10 mouse cellular contexts compared by ENCODE assay signal in the genomic region with DNA sequence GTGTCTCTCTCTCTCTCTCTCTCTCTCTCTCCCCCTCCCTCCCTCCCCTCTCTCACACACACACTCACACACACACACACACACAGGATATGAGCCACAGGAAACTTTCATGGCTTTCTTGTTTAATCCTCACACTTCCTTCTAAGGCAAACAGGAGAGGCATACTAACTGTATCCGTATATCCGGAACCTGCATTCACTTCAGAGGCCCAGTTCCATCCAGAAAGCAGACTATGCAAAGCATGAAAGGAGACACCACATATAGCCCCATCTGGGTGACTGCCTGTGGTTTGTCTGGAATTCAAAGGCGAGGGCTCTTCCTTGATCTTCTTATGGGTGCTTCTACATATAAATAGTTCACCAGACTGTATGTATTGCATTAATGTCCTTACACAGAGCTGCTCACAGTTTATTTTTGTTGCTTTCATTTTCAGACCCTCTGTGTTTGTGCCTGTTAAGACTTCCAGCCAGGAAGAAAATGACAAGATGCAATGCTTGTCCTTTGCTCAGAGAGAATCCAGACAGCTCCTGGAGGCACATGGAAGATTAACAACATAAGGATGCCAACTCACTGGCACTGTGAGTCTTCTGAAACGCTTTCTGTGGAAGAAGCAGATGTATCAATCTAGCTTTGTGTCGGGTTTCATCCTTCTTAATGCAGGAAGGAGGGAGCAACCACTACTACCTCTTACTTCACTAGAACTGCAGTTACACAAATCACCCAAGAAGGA. TPM values are rescaled to one million over a fixed set of nuclear protein-coding genes. Genes with fewer than 3 reads are reported as not detected.
DNase-seq lines count a peak whose midpoint lies in the region; ATAC-seq and TF ChIP-seq lines count a peak whose summit lies in the region.
"Had no signal": no experiment of that assay in that cellular context is flagged by ENCODE, and none has a peak within 500 bp of the region (broad histone marks: within the 10 kb centered on the region; RNA-seq: fewer than 3 reads in every experiment).

No protein-coding gene starts in this region.

- no peak overlapping the region for H3K9ac ChIP-seq in forebrain, postnatal 0 days
- no peak overlapping the region for H3K9ac ChIP-seq in forebrain, embryonic 13.5 days
- no peak overlapping the region for H3K9ac ChIP-seq in lung, postnatal 0 days (replicated peaks; ENCODE audit: low read depth)
- no peak overlapping the region for H3K9ac ChIP-seq in hindbrain, embryonic 12.5 days
- no peak overlapping the region for H3K9ac ChIP-seq in neural tube, embryonic 15.5 days (replicated peaks)

- no peak overlapping the region for H3K4me3 ChIP-seq in forebrain, postnatal 0 days (ENCODE audit: low read depth, low read length)
- no peak overlapping the region for H3K4me3 ChIP-seq in forebrain, embryonic 13.5 days
- H3K4me3 ChIP-seq in lung, postnatal 0 days (ENCODE audit: low read depth, low read length), result no peak overlapping the region
- no peak overlapping the region for H3K4me3 ChIP-seq in hindbrain, embryonic 12.5 days
- H3K4me3 ChIP-seq in neural tube, embryonic 15.5 days (replicated peaks), result no peak overlapping the region

- H3K4me1 ChIP-seq in forebrain, postnatal 0 days (ENCODE audit: insufficient read depth), result 0 out of 2 replicates have a peak, but pooled peaks cover 12% of the 10 kb centered on the region
- peaks cover 39% of the 10 kb centered on the region for H3K4me1 ChIP-seq in forebrain, embryonic 13.5 days
- peaks cover 58% of the 10 kb centered on the region; the same call in 1 of the 2 replicates for H3K4me1 ChIP-seq in lung, postnatal 0 days (ENCODE audit: insufficient read depth, low read depth, low read length)
- peaks cover 59% of the 10 kb centered on the region for H3K4me1 ChIP-seq in hindbrain, embryonic 12.5 days
- peaks cover 35% of the 10 kb centered on the region for H3K4me1 ChIP-seq in neural tube, embryonic 15.5 days

- no peak for TF ChIP-seq CTCF in forebrain, postnatal 0 days (IDR thresholded peaks at IDR 0.05; ENCODE audit: low read depth)
- no peak for TF ChIP-seq CTCF in lung, postnatal 0 days (IDR thresholded peaks at IDR 0.05)

- peak; percentile 84 for ATAC-seq in forebrain, postnatal 0 days
- ATAC-seq in forebrain, embryonic 13.5 days, result no peak
- peak; percentile 34 for ATAC-seq in lung, postnatal 0 days
- no peak for ATAC-seq in hindbrain, embryonic 12.5 days (ENCODE audit: low FRiP score)
- no peak for ATAC-seq in neural tube, embryonic 15.5 days (ENCODE audit: low FRiP score)

- H3K36me3 ChIP-seq in forebrain, postnatal 0 days (ENCODE audit: insufficient read depth), result no peaks in the 10 kb centered on the region
- H3K36me3 ChIP-seq in forebrain, embryonic 13.5 days (ENCODE audit: poor library complexity, severe bottlenecking), result peaks cover 9% of the 10 kb centered on the region; the same call in 1 of the 2 replicates
- H3K36me3 ChIP-seq in lung, postnatal 0 days (ENCODE audit: insufficient read depth, low read length), result no peaks in the 10 kb centered on the region
- no peaks in the 10 kb centered on the region; the same call in 1 of the 2 replicates for H3K36me3 ChIP-seq in hindbrain, embryonic 12.5 days
- no peaks in the 10 kb centered on the region for H3K36me3 ChIP-seq in neural tube, embryonic 15.5 days

- 61% methylated on average over 5 of the region's 5 CpGs for WGBS in forebrain, postnatal 0 days
- 92% methylated on average over 5 of the region's 5 CpGs for WGBS in forebrain, embryonic 13.5 days
- WGBS in lung, postnatal 0 days, result 36% methylated on average over 5 of the region's 5 CpGs
- WGBS in hindbrain, embryonic 12.5 days, result 77% methylated on average over 5 of the region's 5 CpGs
- whole genome bisulfite sequencing in neural tube, embryonic 15.5 days, result 71% methylated on average over 5 of the region's 5 CpGs

- H3K27ac ChIP-seq in forebrain, postnatal 0 days (ENCODE audit: low read depth, low read length), result peak overlapping the region; percentile 66; the same call in 1 of the 2 replicates
- no peak overlapping the region for H3K27ac ChIP-seq in forebrain, embryonic 13.5 days
- peak overlapping the region; percentile 89 for H3K27ac ChIP-seq in lung, postnatal 0 days (ENCODE audit: low read length)
- H3K27ac ChIP-seq in hindbrain, embryonic 12.5 days, result peak overlapping the region; percentile 23; the same call in 1 of the 2 replicates
- H3K27ac ChIP-seq in neural tube, embryonic 15.5 days (replicated peaks), result peak overlapping the region; percentile 67
- H3K27ac ChIP-seq: macrophage had no signal

- peak; percentile 80 for TF ChIP-seq EP300 in lung, postnatal 0 days (IDR thresholded peaks at IDR 0.05)

- no peaks in the 10 kb centered on the region for H3K9me3 ChIP-seq in forebrain, postnatal 0 days (ENCODE audit: low read length)
- no peaks in the 10 kb centered on the region for H3K9me3 ChIP-seq in forebrain, embryonic 13.5 days (replicated peaks)
- H3K9me3 ChIP-seq in lung, postnatal 0 days (ENCODE audit: low read length), result no peaks in the 10 kb centered on the region
- no peaks in the 10 kb centered on the region for H3K9me3 ChIP-seq in hindbrain, embryonic 12.5 days (replicated peaks)
- no peaks in the 10 kb centered on the region for H3K9me3 ChIP-seq in neural tube, embryonic 15.5 days (replicated peaks)

- DNase-seq in forebrain, postnatal 0 days, result peak; percentile 65
- DNase-seq in lung, postnatal 0 days (ENCODE audit: low spot score), result no peak
- DNase-seq in lung, postnatal 4 days, result no peak
- no peak for DNase-seq in urinary bladder, postnatal 25 days (ENCODE audit: low spot score)
- DNase-seq in layer of hippocampus, postnatal 10 days (ENCODE audit: low spot score in 2 of 2), result no peak
- DNase-seq: gastrocnemius, postnatal 25 days had no signal

- H3K27me3 ChIP-seq in forebrain, postnatal 0 days (ENCODE audit: insufficient read depth, low read length), result no peaks in the 10 kb centered on the region
- peaks cover 6% of the 10 kb centered on the region; the same call in 1 of the 2 replicates for H3K27me3 ChIP-seq in forebrain, embryonic 13.5 days
- H3K27me3 ChIP-seq in lung, postnatal 0 days (replicated peaks; ENCODE audit: insufficient read depth, low read length), result no peaks in the 10 kb centered on the region
- no peaks in the 10 kb centered on the region for H3K27me3 ChIP-seq in hindbrain, embryonic 12.5 days
- no peaks in the 10 kb centered on the region for H3K27me3 ChIP-seq in neural tube, embryonic 15.5 days (replicated peaks)

- no peak overlapping the region for H3K4me2 ChIP-seq in forebrain, postnatal 0 days (ENCODE audit: low read depth)
- H3K4me2 ChIP-seq in forebrain, embryonic 13.5 days, result no peak overlapping the region
- no peak overlapping the region for H3K4me2 ChIP-seq in lung, postnatal 0 days (replicated peaks; ENCODE audit: low read depth, low read length)
- H3K4me2 ChIP-seq in hindbrain, embryonic 12.5 days (replicated peaks), result no peak overlapping the region
- no peak overlapping the region for H3K4me2 ChIP-seq in neural tube, embryonic 15.5 days

RNA-seq across cellular contexts. Expression of gene Actn4, which starts 18.5 kb away (rescaled TPM):
- 45.1 and 71.2 TPM in 2 replicates for total RNA-seq in forebrain, postnatal 0 days (2014; rRNA removed)
- 96.0 and 103 TPM in 2 replicates for polyA plus RNA-seq in forebrain, postnatal 0 days (2015; fragmentation: Nextera tagmentation; extraction: Ambion mirVana)
- 114 and 136 TPM in 2 replicates for polyA plus RNA-seq in forebrain, embryonic 13.5 days (2015; fragmentation: Nextera tagmentation; extraction: Ambion mirVana)
- polyA plus RNA-seq in lung, postnatal 0 days (2015; fragmentation: Nextera tagmentation; extraction: Ambion mirVana), result 202 and 218 TPM in 2 replicates
- 194 and 200 TPM in 2 replicates for polyA plus RNA-seq in hindbrain, embryonic 12.5 days (2016; fragmentation: Nextera tagmentation; extraction: Ambion mirVana)
- polyA plus RNA-seq in neural tube, embryonic 15.5 days (2015; fragmentation: Nextera tagmentation; extraction: Ambion mirVana), result 141 and 177 TPM in 2 replicates
- total RNA-seq in layer of hippocampus, postnatal 10 days (2021), result 100 to 1,000 TPM; 128 to 129 TPM

RNA-seq across cellular contexts. Expression of gene Eif3k, which starts 38.0 kb away (rescaled TPM):
- total RNA-seq in forebrain, postnatal 0 days (2014; rRNA removed), result 360 and 399 TPM in 2 replicates
- polyA plus RNA-seq in forebrain, postnatal 0 days (2015; fragmentation: Nextera tagmentation; extraction: Ambion mirVana), result 318 and 368 TPM in 2 replicates
- 351 and 356 TPM in 2 replicates for polyA plus RNA-seq in forebrain, embryonic 13.5 days (2015; fragmentation: Nextera tagmentation; extraction: Ambion mirVana)
- 287 and 294 TPM in 2 replicates for polyA plus RNA-seq in lung, postnatal 0 days (2015; fragmentation: Nextera tagmentation; extraction: Ambion mirVana)
- 298 and 331 TPM in 2 replicates for polyA plus RNA-seq in hindbrain, embryonic 12.5 days (2016; fragmentation: Nextera tagmentation; extraction: Ambion mirVana)
- polyA plus RNA-seq in neural tube, embryonic 15.5 days (2015; fragmentation: Nextera tagmentation; extraction: Ambion mirVana), result 306 and 324 TPM in 2 replicates
- 100 to 1,000 TPM; 177 to 178 TPM for total RNA-seq in layer of hippocampus, postnatal 10 days (2021)

RNA-seq across cellular contexts. Expression of gene Map4k1, which starts 38.2 kb away (rescaled TPM):
- 3.6 and 8.9 TPM in 2 replicates for total RNA-seq in forebrain, postnatal 0 days (2014; rRNA removed)
- polyA plus RNA-seq in forebrain, postnatal 0 days (2015; fragmentation: Nextera tagmentation; extraction: Ambion mirVana), result 18.8 and 18.9 TPM in 2 replicates
- polyA plus RNA-seq in forebrain, embryonic 13.5 days (2015; fragmentation: Nextera tagmentation; extraction: Ambion mirVana), result 4.3 and 4.4 TPM in 2 replicates
- 2.0 and 3.5 TPM in 2 replicates for polyA plus RNA-seq in lung, postnatal 0 days (2015; fragmentation: Nextera tagmentation; extraction: Ambion mirVana)
- 4.9 and 5.4 TPM in 2 replicates for polyA plus RNA-seq in hindbrain, embryonic 12.5 days (2016; fragmentation: Nextera tagmentation; extraction: Ambion mirVana)
- 10.3 and 19.2 TPM in 2 replicates for polyA plus RNA-seq in neural tube, embryonic 15.5 days (2015; fragmentation: Nextera tagmentation; extraction: Ambion mirVana)
- total RNA-seq in layer of hippocampus, postnatal 10 days (2021), result 1 to 10 TPM; 4.6 to 5.8 TPM

Comparison
In these comparisons a context has a peak if more than half of its experiments do, and no peak if none do; other contexts are left out.
1. ATAC-seq: peak in forebrain, postnatal 0 days (single experiment) and lung, postnatal 0 days (single experiment); none in forebrain, embryonic 13.5 days (single experiment), hindbrain, embryonic 12.5 days (single experiment) and neural tube, embryonic 15.5 days (single experiment).